Mouse (Mus musculus) intestine, embryonic 15.5 days (tissue): ENCODE results near the gene Ltbp3. TPM values are rescaled to one million over a fixed set of nuclear protein-coding genes. Genes with fewer than 3 reads are reported as not detected.

ENCODE experiments used
- ATAC-seq: fragments of 200-750 bp; cut with Nextera tagmentation; 2 replicates; pipeline ENCODE4 v1.8.0; 2017; ENCODE audit warnings: moderate TSS enrichment, moderate library complexity
- H3K27ac ChIP-seq: fragments of 300-500 bp; sonication (generic); 2 replicates; pipeline ENCODE4 v1.5.1; 2015; ENCODE audit warnings: mild to moderate bottlenecking, inconsistent platforms
- H3K27me3 ChIP-seq: fragments of 300-500 bp; sonication (generic); replicated peaks from 2 replicates; pipeline ENCODE4 v1.6.1; 2015; ENCODE audit warnings: inconsistent platforms
- H3K36me3 ChIP-seq: fragments of 300-500 bp; sonication (generic); 2 replicates; pipeline ENCODE4 v1.6.1; 2015; ENCODE audit warnings: inconsistent platforms
- H3K4me1 ChIP-seq: fragments of 300-500 bp; sonication (generic); replicated peaks from 2 replicates; pipeline ENCODE4 v1.6.1; 2015; ENCODE audit warnings: inconsistent platforms
- H3K4me2 ChIP-seq: fragments of 300-500 bp; sonication (generic); replicated peaks from 2 replicates; pipeline ENCODE4 v1.6.1; 2015; ENCODE audit warnings: mild to moderate bottlenecking, inconsistent platforms
- H3K4me3 ChIP-seq: fragments of 300-500 bp; sonication (generic); replicated peaks from 2 replicates; pipeline ENCODE4 v1.5.1; 2015; ENCODE audit warnings: inconsistent platforms
- H3K9ac ChIP-seq: fragments of 300-500 bp; sonication (generic); 2 replicates; pipeline ENCODE4 v1.6.1; 2015; ENCODE audit warnings: inconsistent platforms
- H3K9me3 ChIP-seq: fragments of 300-500 bp; sonication (generic); 2 replicates; pipeline ENCODE4 v1.6.1; 2016; ENCODE audit warnings: inconsistent platforms
- WGBS: fragments of 180-500 bp; shearing (Covaris S2); methylation state at CpG from one replicate; pipeline ENCODE4 v1.1.7; 2015; 5-methylcytosine and 5-hydroxymethylcytosine counted together
- polyA plus RNA-seq: library from polyadenylated mRNA; unstranded; fragments of >200 nt; fragmentation: Nextera tagmentation; extraction: Ambion mirVana; gene quantifications from 2 replicates; pipeline ENCODE4 v1.2.1, GENCODE M21; 2015

Gene Ltbp3
- polyA plus RNA-seq, 1 experiment from 2014 or later = 21.7 TPM

GRCm38 (mm10) chr19:5711218-5711617 is 29.5 kb upstream of the Ltbp3 start:
- no peaks in the 10 kb centered on the region for H3K9me3 ChIP-seq
- no peak overlapping the region for H3K9ac ChIP-seq
- 28% methylated on average over 3 of the region's 3 CpGs for WGBS
- H3K27ac ChIP-seq = no peak overlapping the region
- no peak for ATAC-seq
- H3K36me3 ChIP-seq = peaks cover 38% of the 10 kb centered on the region
- no peak overlapping the region for H3K4me3 ChIP-seq
- peaks cover 17% of the 10 kb centered on the region for H3K4me1 ChIP-seq
- no peaks in the 10 kb centered on the region for H3K27me3 ChIP-seq
- H3K4me2 ChIP-seq = no peak overlapping the region

- Histone ChIP-seq H3K27ac (no peak overlapping the region), H3K36me3 (peaks cover 38% of the 10 kb centered on the region), H3K4me3 (no peak overlapping the region), H3K9ac (no peak overlapping the region), H3K4me1 (peaks cover 24% of the 10 kb centered on the region), H3K4me2 (no peak overlapping the region), H3K9me3 (no peaks in the 10 kb centered on the region), H3K27me3 (no peaks in the 10 kb centered on the region)
- ATAC-seq = no peak
- 92% methylated on average over 14 of the region's 14 CpGs for WGBS
Observed at GRCm38 (mm10) chr19:5711907-5712460, 28.7 kb upstream of the Ltbp3 start.

- Histone ChIP-seq H3K4me2 (peak overlapping the region; percentile 28; the same call in 1 of the 2 replicates), H3K4me1 (peaks cover 24% of the 10 kb centered on the region), H3K9ac (peak overlapping the region; percentile 1; the same call in 1 of the 2 replicates), H3K27me3 (no peaks in the 10 kb centered on the region), H3K4me3 (no peak overlapping the region), H3K36me3 (peaks cover 33% of the 10 kb centered on the region), H3K27ac (peak overlapping the region; percentile 49; the same call in 1 of the 2 replicates), H3K9me3 (no peaks in the 10 kb centered on the region)
- 67% methylated on average over 5 of the region's 5 CpGs for WGBS
- ATAC-seq = no peak
Observed at GRCm38 (mm10) chr19:5713255-5713654, 27.4 kb upstream of the Ltbp3 start.

- no peaks in the 10 kb centered on the region for H3K27me3 ChIP-seq
- H3K4me1 ChIP-seq = peaks cover 24% of the 10 kb centered on the region
- H3K9ac ChIP-seq = no peak overlapping the region; the same call in 1 of the 2 replicates
- peak overlapping the region; percentile 28; the same call in 1 of the 2 replicates for H3K4me2 ChIP-seq
- 9% methylated on average over 2 of the region's 2 CpGs for WGBS
- H3K36me3 ChIP-seq = peaks cover 30% of the 10 kb centered on the region
- H3K27ac ChIP-seq = peak overlapping the region; percentile 49; the same call in 1 of the 2 replicates
- no peaks in the 10 kb centered on the region for H3K9me3 ChIP-seq
- peak; percentile 89 for ATAC-seq
- no peak overlapping the region for H3K4me3 ChIP-seq
Observed at GRCm38 (mm10) chr19:5713730-5714129, 27.0 kb upstream of the Ltbp3 start.

GRCm38 (mm10) chr19:5715793-5716688 is 24.7 kb upstream of the Ltbp3 start:
- peaks cover 24% of the 10 kb centered on the region for H3K4me1 ChIP-seq
- H3K27ac ChIP-seq = 0 out of 2 replicates have a peak overlapping the region, but pooled peaks have one; percentile 15
- H3K27me3 ChIP-seq = no peaks in the 10 kb centered on the region
- H3K9me3 ChIP-seq = no peaks in the 10 kb centered on the region
- H3K4me3 ChIP-seq = no peak overlapping the region
- WGBS = 33% methylated on average over 43 of the region's 43 CpGs
- peak overlapping the region; percentile 24 for H3K4me2 ChIP-seq
- peaks cover 30% of the 10 kb centered on the region for H3K36me3 ChIP-seq
- peak; percentile 60 for ATAC-seq
- H3K9ac ChIP-seq = 0 out of 2 replicates have a peak overlapping the region, but pooled peaks have one; percentile 13

- Histone ChIP-seq H3K36me3 (peaks cover 31% of the 10 kb centered on the region), H3K27me3 (no peaks in the 10 kb centered on the region), H3K9me3 (no peaks in the 10 kb centered on the region), H3K4me3 (no peak overlapping the region), H3K9ac (no peak overlapping the region), H3K4me1 (peaks cover 24% of the 10 kb centered on the region), H3K4me2 (no peak overlapping the region), H3K27ac (no peak overlapping the region)
- 61% methylated on average over 10 of the region's 10 CpGs for WGBS
- ATAC-seq = no peak
Observed at GRCm38 (mm10) chr19:5716955-5717354, 23.7 kb upstream of the Ltbp3 start.

- ATAC-seq = no peak
- H3K27me3 ChIP-seq = no peaks in the 10 kb centered on the region
- peaks cover 34% of the 10 kb centered on the region for H3K36me3 ChIP-seq
Observed at GRCm38 (mm10) chr19:5721233-5721632, 19.5 kb upstream of the Ltbp3 start.

GRCm38 (mm10) chr19:5722848-5723425 is 17.8 kb upstream of the Ltbp3 start:
- WGBS = 83% methylated on average over 7 of the region's 7 CpGs
- H3K9me3 ChIP-seq = no peaks in the 10 kb centered on the region
- no peaks in the 10 kb centered on the region for H3K27me3 ChIP-seq
- H3K4me3 ChIP-seq = no peak overlapping the region
- peaks cover 34% of the 10 kb centered on the region for H3K36me3 ChIP-seq
- no peak overlapping the region for H3K27ac ChIP-seq
- ATAC-seq = no peak
- H3K4me2 ChIP-seq = peak overlapping the region; percentile 22; the same call in 1 of the 2 replicates
- no peak overlapping the region; the same call in 1 of the 2 replicates for H3K9ac ChIP-seq
- H3K4me1 ChIP-seq = peaks cover 43% of the 10 kb centered on the region

More at GRCm38 (mm10) chr19:5721233-5721632, 19.5 kb upstream of the Ltbp3 start:
- H3K9me3 ChIP-seq = no peaks in the 10 kb centered on the region
- peaks cover 35% of the 10 kb centered on the region for H3K4me1 ChIP-seq
- no peak overlapping the region for H3K4me3 ChIP-seq
- no peak overlapping the region for H3K4me2 ChIP-seq
- 93% methylated on average over 6 of the region's 6 CpGs for WGBS
- no peak overlapping the region for H3K27ac ChIP-seq
- H3K9ac ChIP-seq = no peak overlapping the region

- ATAC-seq = no peak
- Histone ChIP-seq H3K9ac (peak overlapping the region; percentile 75), H3K4me2 (peak overlapping the region; percentile 90), H3K9me3 (no peaks in the 10 kb centered on the region), H3K4me1 (peaks cover 52% of the 10 kb centered on the region), H3K27me3 (no peaks in the 10 kb centered on the region), H3K36me3 (peaks cover 31% of the 10 kb centered on the region), H3K27ac (peak overlapping the region; percentile 81), H3K4me3 (peak overlapping the region; percentile 53)
- WGBS = 59% methylated on average over 4 of the region's 4 CpGs
Observed at GRCm38 (mm10) chr19:5723934-5724548, 16.7 kb upstream of the Ltbp3 start.

GRCm38 (mm10) chr19:5724549-5724941 is 16.2 kb upstream of the Ltbp3 start:
- Histone ChIP-seq H3K4me1 (peaks cover 53% of the 10 kb centered on the region), H3K4me3 (peak overlapping the region; percentile 53), H3K9me3 (no peaks in the 10 kb centered on the region), H3K4me2 (peak overlapping the region; percentile 90), H3K9ac (peak overlapping the region; percentile 75), H3K36me3 (peaks cover 31% of the 10 kb centered on the region), H3K27me3 (no peaks in the 10 kb centered on the region), H3K27ac (peak overlapping the region; percentile 81)
- peak; percentile 34 for ATAC-seq
- 45% methylated on average over 7 of the region's 7 CpGs for WGBS

GRCm38 (mm10) chr19:5725029-5725707 is 15.5 kb upstream of the Ltbp3 start:
- Histone ChIP-seq H3K4me1 (peaks cover 59% of the 10 kb centered on the region), H3K27ac (peak overlapping the region; percentile 81), H3K4me2 (peak overlapping the region; percentile 90), H3K9me3 (no peaks in the 10 kb centered on the region), H3K4me3 (peak overlapping the region; percentile 53), H3K36me3 (peaks cover 25% of the 10 kb centered on the region), H3K9ac (peak overlapping the region; percentile 75), H3K27me3 (no peaks in the 10 kb centered on the region)
- WGBS = 54% methylated on average over 12 of the region's 12 CpGs
- peak; percentile 8; the same call in 1 of the 2 replicates for ATAC-seq
